Mouse (Mus musculus) CD4-positive helper T cell, adult 2 months (primary cell): ENCODE data around the gene Mrps10.
A peak's percentile ranks its signal among the peaks of the same experiment; 100 is the strongest.

ENCODE experiments used
- DNase-seq: peaks from one replicate; pipeline ENCODE4 v3.0.0-alpha.2; 2012; ENCODE audit warnings: low read depth, missing footprints, low spot score

The Mrps10 gene

GRCm38 (mm10) chr17:47368401-47369086 is at the start of gene Mrps10:
Gene Mrps10 (plus strand): TSS chr17:47368887.
- peak; percentile 91 for DNase-seq

GRCm38 (mm10) chr17:47318972-47319625 is 49.6 kb upstream of the Mrps10 start:
- DNase-seq: no peak

DNA sequence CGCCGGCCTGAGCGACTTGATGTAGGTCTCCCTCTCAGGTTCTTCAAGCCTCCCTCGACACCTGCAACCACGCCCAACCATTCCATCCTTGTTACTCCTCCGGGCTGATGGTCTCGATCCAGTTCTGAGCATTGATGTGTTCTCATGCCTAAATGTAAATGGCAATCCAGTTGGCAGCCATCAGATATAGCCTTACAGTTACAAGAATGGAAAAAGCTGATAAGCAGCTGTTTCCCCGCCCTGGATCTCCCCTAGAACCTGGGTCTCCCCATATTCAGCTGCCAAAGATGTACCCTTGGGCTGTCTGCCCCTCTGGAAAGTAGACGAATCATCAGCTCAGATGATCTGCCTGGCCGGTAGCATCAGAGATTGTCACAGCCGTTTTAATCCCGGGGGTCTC is 48.9 kb upstream of the Mrps10 start:
- no peak for DNase-seq

- no peak for DNase-seq
These were observed 46.3 kb upstream of the Mrps10 start for GRCm38 (mm10) chr17:47322128-47322990.

- no peak for DNase-seq
These were observed 45.7 kb upstream of the Mrps10 start for GRCm38 (mm10) chr17:47322991-47323295.

- DNase-seq: no peak
These were observed 41.1 kb upstream of the Mrps10 start for GRCm38 (mm10) chr17:47327559-47327958.

- peak; percentile 21 for DNase-seq
These were observed 40.7 kb upstream of the Mrps10 start for GRCm38 (mm10) chr17:47327969-47328368.

DNA sequence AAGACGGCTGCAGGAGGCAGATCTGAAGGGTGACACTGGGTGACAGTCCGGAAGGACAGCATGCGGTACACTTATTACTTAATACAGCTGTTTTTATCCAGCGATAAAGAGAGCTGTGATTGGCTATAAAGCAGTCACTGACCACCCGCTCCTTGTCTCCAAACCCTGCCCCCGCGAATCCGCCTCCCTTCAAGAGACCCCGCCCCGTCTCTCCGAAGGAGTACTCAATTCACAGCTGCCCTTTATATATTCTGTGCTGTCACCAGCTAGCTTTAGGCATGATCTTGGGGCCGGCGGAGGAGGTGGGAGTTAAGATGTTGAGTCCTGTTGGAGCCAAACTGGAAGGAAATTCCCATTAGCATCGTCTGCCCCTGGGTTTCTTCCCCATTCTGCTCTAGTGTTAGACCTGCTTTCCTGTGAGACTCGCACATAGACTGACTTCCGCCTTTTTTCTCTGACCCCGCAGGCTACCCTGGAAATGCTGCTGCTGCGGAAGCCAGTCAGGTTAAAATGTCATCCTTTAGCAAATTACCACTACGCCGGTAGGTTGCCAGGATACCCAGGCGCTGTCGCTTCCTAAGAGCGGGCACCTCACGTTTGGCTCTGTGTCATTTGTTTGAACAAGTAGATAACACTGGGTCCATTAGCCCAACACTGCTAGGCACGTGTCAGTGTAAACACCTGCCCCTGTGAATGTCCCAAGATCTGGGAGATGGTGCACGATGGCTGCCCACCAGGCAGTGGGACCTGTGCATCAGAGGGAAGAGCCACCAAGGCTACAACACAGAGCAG is 39.9 kb upstream of the Mrps10 start:
- DNase-seq: no peak

DNA sequence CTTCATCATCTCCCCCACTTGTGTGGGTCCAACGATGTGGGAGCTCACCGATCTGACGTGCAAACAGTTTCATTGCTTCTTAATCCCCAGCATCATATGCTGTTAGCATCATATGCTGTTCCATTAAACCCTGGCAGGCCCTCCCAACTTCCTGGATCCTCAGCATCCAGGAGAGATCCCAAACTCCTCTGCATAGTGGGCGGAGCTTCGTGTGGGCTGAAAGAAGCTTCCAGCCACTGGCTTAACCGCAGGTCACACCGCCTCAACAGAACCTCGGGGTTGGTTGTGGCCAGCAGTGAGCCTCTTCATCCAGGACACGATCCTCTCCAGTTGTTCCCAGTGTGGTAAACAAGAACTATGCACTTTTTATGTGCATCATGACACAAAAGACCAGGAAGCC is 38.1 kb upstream of the Mrps10 start:
- no peak for DNase-seq

DNA sequence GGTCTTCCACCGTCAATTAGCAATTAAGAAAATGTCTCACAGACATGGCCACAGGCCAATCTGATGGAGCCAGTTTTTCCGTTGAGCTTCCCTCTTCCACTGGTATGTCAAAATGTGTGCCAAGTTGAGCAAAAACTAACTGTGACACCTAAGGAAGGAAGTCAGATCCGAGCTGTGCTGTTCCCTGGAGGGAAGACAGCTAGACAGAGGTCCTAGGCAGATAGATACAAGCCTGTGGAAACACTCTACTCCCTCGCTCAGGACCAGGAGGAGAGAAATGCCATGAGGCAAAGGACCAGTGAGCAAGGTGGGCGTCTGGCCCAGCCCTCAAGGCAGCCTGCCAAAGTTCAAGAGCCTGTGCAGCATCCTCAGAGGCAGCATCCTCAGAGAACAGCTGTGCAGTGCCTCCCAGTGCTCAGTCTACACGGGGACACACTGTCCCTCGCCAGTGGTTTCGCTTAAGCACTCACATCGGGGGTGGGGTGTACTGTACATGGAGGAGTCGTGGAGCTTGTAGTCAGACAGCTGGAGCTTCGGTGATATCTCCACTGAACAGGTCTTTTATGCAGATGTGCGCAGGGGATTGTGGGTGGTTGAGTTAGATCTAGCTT is 36.6 kb upstream of the Mrps10 start:
- DNase-seq: no peak

DNA sequence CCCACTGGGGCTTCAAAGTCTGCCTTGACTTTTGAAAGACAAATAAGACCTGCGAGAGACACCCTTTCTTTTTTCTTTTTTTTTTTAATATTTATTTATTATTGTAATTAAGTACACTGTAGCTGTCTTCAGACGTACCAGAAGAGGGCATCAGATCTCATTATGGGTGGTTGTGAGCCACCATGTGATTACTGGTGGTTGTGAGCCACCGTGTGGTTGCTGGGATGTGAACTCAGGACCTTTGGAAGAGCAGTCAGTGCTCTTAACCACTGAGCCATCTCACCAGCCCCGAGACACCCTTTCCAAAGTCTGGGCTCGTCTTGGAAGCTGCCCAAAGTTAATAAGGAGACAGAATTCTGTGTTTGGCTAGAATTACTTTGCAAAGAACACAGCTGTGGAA is 36.0 kb upstream of the Mrps10 start:
- peak; percentile 24 for DNase-seq

DNA sequence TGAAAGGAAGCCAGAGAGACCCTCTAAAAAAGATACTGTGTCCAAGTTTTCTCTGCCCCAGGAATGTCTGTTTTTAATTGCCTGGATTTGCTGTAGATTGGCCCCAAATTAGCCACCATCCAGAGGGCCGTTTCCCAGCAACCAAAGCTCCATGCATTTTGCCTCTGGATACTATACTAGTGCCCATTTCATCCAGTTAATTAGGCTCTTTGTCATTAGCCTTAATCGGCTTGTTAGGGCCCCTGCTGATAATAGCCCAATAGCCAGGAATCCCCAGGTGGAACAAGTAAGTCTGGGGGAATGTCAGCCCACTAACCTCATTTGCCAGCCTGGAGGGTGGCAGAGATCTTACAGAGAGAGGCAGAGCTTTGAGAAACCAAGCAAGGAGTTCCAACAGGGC is 35.3 kb upstream of the Mrps10 start:
- DNase-seq: no peak

- no peak for DNase-seq
These were observed 25.6 kb upstream of the Mrps10 start for GRCm38 (mm10) chr17:47343121-47343520.

- DNase-seq: no peak
These were observed 18.9 kb upstream of the Mrps10 start for GRCm38 (mm10) chr17:47349721-47350319.

GRCm38 (mm10) chr17:47359964-47360363 is 8.7 kb upstream of the Mrps10 start:
- peak; percentile 50 for DNase-seq

DNA sequence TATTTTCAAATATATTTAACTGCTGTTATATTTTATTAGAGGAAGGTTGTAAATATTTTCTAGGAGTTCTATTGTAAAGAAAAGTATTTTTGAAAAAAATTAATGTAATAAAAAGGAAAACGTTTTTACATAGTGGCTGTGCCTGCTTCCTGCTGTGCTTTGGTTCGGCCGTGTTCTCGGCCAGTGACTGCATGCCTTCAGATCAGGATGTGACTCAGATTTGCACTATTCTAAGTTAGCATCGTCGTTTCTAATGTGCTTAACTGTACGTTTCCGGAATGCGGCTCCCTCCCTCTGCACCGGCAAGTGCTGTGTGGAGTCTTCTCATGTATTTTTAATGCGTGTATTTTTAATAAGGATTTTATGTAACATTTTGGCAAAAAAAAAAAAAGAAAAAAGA is 7.3 kb upstream of the Mrps10 start:
- DNase-seq: no peak

DNA sequence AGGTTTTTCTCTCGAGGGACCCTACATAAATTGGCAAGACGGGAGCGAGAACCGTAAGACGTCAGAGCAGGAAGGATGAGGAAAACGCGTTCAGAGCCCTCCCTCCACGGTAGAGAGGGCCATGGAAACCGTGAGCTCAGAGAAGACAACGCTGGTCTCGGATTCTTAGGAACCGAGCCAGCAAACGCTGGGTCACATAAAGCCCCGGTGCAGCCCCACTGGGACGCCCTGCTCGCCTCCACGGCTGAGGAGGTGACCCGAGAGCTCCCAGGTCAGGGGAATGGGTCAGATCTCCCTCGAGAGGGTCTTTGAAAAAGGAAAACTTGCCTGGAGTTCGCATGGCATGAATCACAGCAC is 378 bp downstream of the Mrps10 start:
- DNase-seq: no peak

DNA sequence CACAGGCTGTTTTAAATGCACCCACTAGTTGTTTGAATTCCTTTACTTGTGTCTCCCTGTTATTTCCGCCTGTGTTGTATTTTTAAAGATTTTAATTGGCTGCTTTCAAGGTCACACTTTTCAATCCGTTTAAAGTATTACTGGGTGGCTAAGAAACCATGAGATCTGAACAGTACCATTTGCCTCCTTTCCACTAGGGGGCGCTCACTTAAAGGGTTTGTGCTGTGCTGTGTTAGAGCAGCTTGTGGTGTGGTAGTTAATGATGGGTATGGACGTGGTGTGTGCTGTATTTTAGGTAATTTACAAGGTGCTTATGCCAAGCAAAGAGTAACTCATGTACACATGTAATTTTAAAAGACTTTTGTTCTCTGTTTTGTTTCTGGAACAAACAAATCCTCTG is 2.8 kb downstream of the Mrps10 start:
- peak; percentile 78 for DNase-seq

DNA sequence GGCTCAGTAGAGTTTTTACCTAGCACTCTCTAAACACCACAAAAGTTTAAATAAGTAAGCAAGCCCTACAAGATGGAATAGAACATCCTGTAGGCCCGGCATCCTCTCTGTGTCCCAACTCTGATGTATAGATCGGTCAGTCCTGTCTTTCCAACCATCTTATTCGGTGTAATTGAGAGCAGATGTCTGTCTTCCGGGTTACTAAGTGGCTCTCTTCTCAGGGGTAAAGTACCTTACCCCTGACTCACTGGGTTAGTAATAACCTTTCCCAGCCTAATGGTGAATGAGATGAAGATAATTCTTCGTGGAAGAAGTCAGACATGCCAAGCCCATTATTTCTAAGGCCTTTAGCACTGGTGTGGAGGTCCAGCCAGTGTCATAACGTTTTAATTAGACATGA is 5.3 kb downstream of the Mrps10 start:
- DNase-seq: no peak

DNA sequence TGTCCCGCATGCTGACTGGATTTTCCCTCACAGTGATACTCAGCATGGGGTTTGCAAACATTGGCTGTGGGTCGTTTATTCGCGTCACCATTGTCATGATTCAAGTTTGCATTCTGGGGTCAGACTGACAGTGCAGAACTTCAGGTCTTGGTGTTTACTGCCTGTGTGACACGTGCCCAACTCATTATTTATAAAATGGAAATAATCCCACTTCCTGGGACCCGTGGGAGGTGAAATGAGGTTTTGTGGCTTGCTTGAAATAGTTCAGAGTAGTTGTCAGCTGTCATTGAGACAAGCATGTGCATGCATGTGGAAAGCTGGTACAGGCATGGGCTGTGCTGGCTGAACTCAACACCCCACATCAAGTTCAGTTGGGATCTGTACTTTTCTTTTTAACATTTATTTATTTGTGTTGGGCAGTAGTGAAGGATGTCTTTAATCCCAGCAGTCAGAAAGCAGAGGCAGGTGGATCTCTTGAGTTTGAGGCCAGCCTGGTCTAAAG is 8.1 kb downstream of the Mrps10 start:
- no peak for DNase-seq

- no peak for DNase-seq
These were observed 9.4 kb downstream of the Mrps10 start for GRCm38 (mm10) chr17:47378133-47378532.
